Mouse (Mus musculus) liver, postnatal 0 days (tissue): Measurements from ENCODE around the gene Misp. TPM values are rescaled to one million over a fixed set of nuclear protein-coding genes. Genes with fewer than 3 reads are reported as not detected.
A peak's percentile ranks its signal among the peaks of the same experiment; 100 is the strongest.

ENCODE experiments used
- ATAC-seq: fragments of 200-750 bp; cut with Nextera tagmentation; 2 replicates; pipeline ENCODE4 v1.8.0; 2017; ENCODE audit warnings: mild to moderate bottlenecking, moderate library complexity
- DNase-seq: peaks from one replicate; pipeline ENCODE4 v3.0.0-alpha.2; 2016
- H3K27ac ChIP-seq: fragments of 300-500 bp; sonication (generic); 2 replicates; pipeline ENCODE4 v1.5.1; 2014; ENCODE audit warnings: antibody characterized with exemption, moderate library complexity, mild to moderate bottlenecking, low read depth
- H3K27me3 ChIP-seq: fragments of 300-500 bp; sonication (generic); 2 replicates; pipeline ENCODE4 v1.6.1; 2014; ENCODE audit warnings: low read length, control low read depth, mixed read lengths; ENCODE audit not compliant: insufficient read depth
- H3K36me3 ChIP-seq: fragments of 300-500 bp; sonication (generic); replicated peaks from 2 replicates; pipeline ENCODE4 v1.6.1; 2014; ENCODE audit warnings: mild to moderate bottlenecking, control low read depth, low read length, moderate library complexity, mixed read lengths; ENCODE audit not compliant: insufficient read depth
- H3K4me1 ChIP-seq: fragments of 300-500 bp; sonication (generic); 2 replicates; pipeline ENCODE4 v1.6.1; 2014; ENCODE audit warnings: antibody characterized with exemption, mild to moderate bottlenecking, control low read depth; ENCODE audit not compliant: insufficient read depth
- H3K4me2 ChIP-seq: fragments of 300-500 bp; sonication (generic); 2 replicates; pipeline ENCODE4 v1.6.1; 2014; ENCODE audit warnings: low read depth, mild to moderate bottlenecking, low read length, moderate library complexity, mixed read lengths
- H3K4me3 ChIP-seq: fragments of 300-500 bp; sonication (generic); 2 replicates; pipeline ENCODE4 v1.5.1; 2014; ENCODE audit warnings: low read depth, low read length
- H3K9ac ChIP-seq: fragments of 300-500 bp; sonication (generic); replicated peaks from 2 replicates; pipeline ENCODE4 v1.6.1; 2014; ENCODE audit warnings: mild to moderate bottlenecking, moderate library complexity
- H3K9me3 ChIP-seq: fragments of 300-500 bp; sonication (generic); 2 replicates; pipeline ENCODE4 v1.6.1; 2016; ENCODE audit warnings: mild to moderate bottlenecking, control low read depth, low read length, mixed read lengths
- CTCF ChIP-seq: sonication (generic); IDR thresholded peaks from 2 replicates; pipeline ENCODE4 v1.5.1; 2016; ENCODE audit warnings: antibody characterized with exemption, low read depth
- EP300 ChIP-seq: IDR thresholded peaks from 2 replicates; pipeline ENCODE4 v1.6.1; 2016; ENCODE audit warnings: antibody characterized with exemption, low read depth, mild to moderate bottlenecking
- WGBS: fragments of 180-500 bp; shearing (Covaris S2); extraction: QIAGEN DNeasy Blood & Tissue Kit; methylation state at CpG from one replicate; pipeline ENCODE4 v1.1.7; 2014; ENCODE audit not compliant: insufficient replicate concordance; 5-methylcytosine and 5-hydroxymethylcytosine counted together
- polyA plus RNA-seq: library from polyadenylated mRNA; unstranded; fragments of >200 nt; fragmentation: Nextera tagmentation; extraction: Ambion mirVana; gene quantifications from 2 replicates; pipeline ENCODE4 v1.2.1, GENCODE M21; 2015

Misp gene
- polyA plus RNA-seq, 1 experiment from 2014 or later, result 1.00 TPM

GRCm38 (mm10) chr10:79866601-79867000, 45.8 kb downstream of the Misp start:
- 80% methylated on average over 11 of the region's 11 CpGs for WGBS
- no peak for ATAC-seq

GRCm38 (mm10) chr10:79871845-79872244, 51.1 kb downstream of the Misp start:
- 79% methylated on average over 8 of the region's 8 CpGs for WGBS
- H3K4me3 ChIP-seq, result no peak overlapping the region

More at GRCm38 (mm10) chr10:79866601-79867000, 45.8 kb downstream of the Misp start:
- no peaks in the 10 kb centered on the region for H3K9me3 ChIP-seq
- no peak overlapping the region for H3K4me2 ChIP-seq
- no peaks in the 10 kb centered on the region for H3K4me1 ChIP-seq
- no peak overlapping the region for H3K4me3 ChIP-seq
- H3K27ac ChIP-seq, result no peak overlapping the region
- TF ChIP-seq EP300, result no peak
- TF ChIP-seq CTCF, result no peak
- peaks cover 21% of the 10 kb centered on the region for H3K36me3 ChIP-seq
- no peak for DNase-seq
- no peak overlapping the region for H3K9ac ChIP-seq
- no peaks in the 10 kb centered on the region for H3K27me3 ChIP-seq

GRCm38 (mm10) chr10:79872862-79873261, 52.1 kb downstream of the Misp start:
- Histone ChIP-seq H3K36me3 (no peaks in the 10 kb centered on the region), H3K4me1 (peaks cover 19% of the 10 kb centered on the region), H3K4me2 (no peak overlapping the region), H3K4me3 (no peak overlapping the region), H3K27me3 (peaks cover 18% of the 10 kb centered on the region), H3K9ac (no peak overlapping the region), H3K9me3 (no peaks in the 10 kb centered on the region), H3K27ac (no peak overlapping the region)
- 35% methylated on average over 3 of the region's 3 CpGs for WGBS
- ATAC-seq (no peak), DNase-seq (no peak)
- TF ChIP-seq EP300 (no peak), CTCF (no peak)

More at GRCm38 (mm10) chr10:79871845-79872244, 51.1 kb downstream of the Misp start:
- Histone ChIP-seq H3K9me3 (no peaks in the 10 kb centered on the region), H3K4me1 (peaks cover 11% of the 10 kb centered on the region), H3K27ac (no peak overlapping the region), H3K4me2 (no peak overlapping the region), H3K27me3 (peaks cover 18% of the 10 kb centered on the region), H3K9ac (no peak overlapping the region), H3K36me3 (no peaks in the 10 kb centered on the region)
- DNase-seq (no peak), ATAC-seq (no peak)
- TF ChIP-seq EP300 (no peak), CTCF (no peak)

- H3K4me2 ChIP-seq, result peak overlapping the region; percentile 88
These were observed 52.5 kb downstream of the Misp start for GRCm38 (mm10) chr10:79873313-79873712.

GRCm38 (mm10) chr10:79873715-79874289, 53.0 kb downstream of the Misp start:
- Histone ChIP-seq H3K27me3 (peaks cover 18% of the 10 kb centered on the region), H3K27ac (no peak overlapping the region), H3K9ac (peak overlapping the region; percentile 55), H3K4me2 (peak overlapping the region; percentile 88), H3K4me1 (peaks cover 27% of the 10 kb centered on the region), H3K9me3 (no peaks in the 10 kb centered on the region), H3K36me3 (no peaks in the 10 kb centered on the region), H3K4me3 (peak overlapping the region; percentile 62)
- TF ChIP-seq EP300, result no peak
- TF ChIP-seq CTCF, result no peak
- DNase-seq (no peak), ATAC-seq (no peak)
- WGBS, result 3% methylated on average over 26 of the region's 26 CpGs

More at GRCm38 (mm10) chr10:79873313-79873712, 52.5 kb downstream of the Misp start:
- 16% methylated on average over 6 of the region's 6 CpGs for WGBS
- Histone ChIP-seq H3K36me3 (no peaks in the 10 kb centered on the region), H3K9me3 (no peaks in the 10 kb centered on the region), H3K27ac (no peak overlapping the region), H3K27me3 (peaks cover 18% of the 10 kb centered on the region), H3K9ac (no peak overlapping the region), H3K4me1 (peaks cover 23% of the 10 kb centered on the region), H3K4me3 (no peak overlapping the region)
- no peak for DNase-seq
- no peak for ATAC-seq
- TF ChIP-seq CTCF (no peak), EP300 (no peak)

- Histone ChIP-seq H3K27ac (no peak within 1 kb of the TSS), H3K9me3 (no peaks in the 10 kb centered on the region), H3K27me3 (peaks cover 18% of the 10 kb centered on the region), H3K9ac (peak within 1 kb of the TSS; percentile 55), H3K4me2 (peak within 1 kb of the TSS; percentile 88), H3K36me3 (no peaks in the 10 kb centered on the region), H3K4me1 (peaks cover 30% of the 10 kb centered on the region), H3K4me3 (peak within 1 kb of the TSS; percentile 62)
- TF ChIP-seq CTCF (no peak), EP300 (no peak)
- no peak for DNase-seq
- WGBS, result 3% methylated on average over 35 of the region's 57 CpGs
- ATAC-seq, result no peak
These were observed 53.6 kb downstream of the Misp start, which contains the start of the genes Prtn3 and Plppr3 for GRCm38 (mm10) chr10:79874290-79874862. TSS of gene Prtn3 (plus strand) at chr10:79874476. TSS of gene Plppr3 (minus strand) at chr10:79874634.
